Mouse (Mus musculus): Measurements from ENCODE around the gene Vmn1r168.
"Not testable (repeated sequence)": the region's sequence is repeated elsewhere in the genome, so short reads cannot be mapped to it uniquely, and the experiment has no call there.

Gene Vmn1r168

GRCm38 (mm10) chr7:23539432-23539831 lies at the start of gene Vmn1r168:
TSS of gene Vmn1r168 (plus strand) at chr7:23539732.
- not testable (repeated sequence) for DNase-seq (ENCODE audit: low read depth, low spot score)

- not testable (repeated sequence) for DNase-seq (ENCODE audit: low read depth, low spot score)
These were observed 32.4 kb upstream of the Vmn1r168 start, which contains the start of gene Vmn1r167 for GRCm38 (mm10) chr7:23507106-23507505. TSS of gene Vmn1r167 (minus strand) at chr7:23507206.

- DNase-seq (ENCODE audit: low read depth, low spot score) = not testable (repeated sequence)
These were observed 35.7 kb downstream of the Vmn1r168 start, which contains the start of gene Vmn1r169 for GRCm38 (mm10) chr7:23575226-23575625. TSS of gene Vmn1r169 (plus strand) at chr7:23575526.

All from 3T3-L1 (cell line).